Mouse (Mus musculus): ENCODE data around the gene Pcdh9.

Gene Pcdh9

GRCm38 (mm10) chr14:93142076-93142475 is 748.4 kb downstream of the Pcdh9 start:
- DNase-seq: no peak

- DNase-seq: no peak
Measured at GRCm38 (mm10) chr14:93126993-93127392, 763.5 kb downstream of the Pcdh9 start.

- no peak for DNase-seq
Measured at GRCm38 (mm10) chr14:93102755-93103154, 787.7 kb downstream of the Pcdh9 start.

GRCm38 (mm10) chr14:93095081-93095480 is 795.4 kb downstream of the Pcdh9 start:
- DNase-seq: no peak

- DNase-seq: no peak
Measured at GRCm38 (mm10) chr14:93092806-93093205, 797.7 kb downstream of the Pcdh9 start.

GRCm38 (mm10) chr14:93085646-93086045 is 804.8 kb downstream of the Pcdh9 start:
- no peak for DNase-seq

- DNase-seq: no peak
Measured at GRCm38 (mm10) chr14:93083140-93083539, 807.3 kb downstream of the Pcdh9 start.

GRCm38 (mm10) chr14:93080910-93081309 is 809.6 kb downstream of the Pcdh9 start:
- no peak for DNase-seq

GRCm38 (mm10) chr14:93075761-93076160 is 814.7 kb downstream of the Pcdh9 start:
- no peak for DNase-seq

- no peak for DNase-seq
Measured at GRCm38 (mm10) chr14:93072346-93072745, 818.1 kb downstream of the Pcdh9 start.

- DNase-seq: no peak
Measured at GRCm38 (mm10) chr14:93070140-93070539, 820.3 kb downstream of the Pcdh9 start.

- no peak for DNase-seq
Measured at GRCm38 (mm10) chr14:93067411-93068336, 822.8 kb downstream of the Pcdh9 start.

GRCm38 (mm10) chr14:93066732-93067410 is 823.6 kb downstream of the Pcdh9 start:
- DNase-seq: peak; percentile 4

GRCm38 (mm10) chr14:93061824-93062620 is 828.5 kb downstream of the Pcdh9 start:
- no peak for DNase-seq

- DNase-seq: no peak
Measured at GRCm38 (mm10) chr14:93058799-93059198, 831.7 kb downstream of the Pcdh9 start.

GRCm38 (mm10) chr14:93055997-93056396 is 834.5 kb downstream of the Pcdh9 start:
- no peak for DNase-seq

- no peak for DNase-seq
Measured at GRCm38 (mm10) chr14:93040591-93040990, 849.9 kb downstream of the Pcdh9 start.

GRCm38 (mm10) chr14:93039326-93040221 is 850.9 kb downstream of the Pcdh9 start:
- DNase-seq: no peak

GRCm38 (mm10) chr14:93009147-93010064 is 881.1 kb downstream of the Pcdh9 start:
- no peak for DNase-seq
